Mouse (Mus musculus) brain, embryonic 14.5 days (tissue): ENCODE measurements around the gene Uck2. TPM values are rescaled to one million over a fixed set of nuclear protein-coding genes. Genes with fewer than 3 reads are reported as not detected.
A peak's percentile ranks its signal among the peaks of the same experiment; 100 is the strongest.

ENCODE experiments used
- DNase-seq: peaks from one replicate; pipeline ENCODE4 v3.0.0-alpha.2; 2011; ENCODE audit warnings: low read depth
- CTCF ChIP-seq: fragments of 200-500 bp; IDR thresholded peaks from 2 replicates; pipeline ENCODE4 v1.5.1; 2012; ENCODE audit warnings: inconsistent platforms, mild to moderate bottlenecking, moderate library complexity, borderline replicate concordance; ENCODE audit not compliant: insufficient read depth, insufficient read length; ENCODE audit errors: extremely low read depth
- POLR2A ChIP-seq: fragments of 200-500 bp; IDR thresholded peaks from 2 replicates; pipeline ENCODE4 v1.6.1; 2012; ENCODE audit warnings: mild to moderate bottlenecking, inconsistent platforms, borderline replicate concordance; ENCODE audit not compliant: poor library complexity, insufficient read depth, insufficient read length, severe bottlenecking; ENCODE audit errors: extremely low read depth
- polyA plus RNA-seq: library from polyadenylated mRNA; depleted of rRNA; stranded (reverse); fragments of >200 nt; gene quantifications from 2 replicates; pipeline ENCODE4 v1.2.3, GENCODE M21; 2012

The Uck2 gene
- polyA plus RNA-seq, 1 experiment = 53.1 TPM

DNA sequence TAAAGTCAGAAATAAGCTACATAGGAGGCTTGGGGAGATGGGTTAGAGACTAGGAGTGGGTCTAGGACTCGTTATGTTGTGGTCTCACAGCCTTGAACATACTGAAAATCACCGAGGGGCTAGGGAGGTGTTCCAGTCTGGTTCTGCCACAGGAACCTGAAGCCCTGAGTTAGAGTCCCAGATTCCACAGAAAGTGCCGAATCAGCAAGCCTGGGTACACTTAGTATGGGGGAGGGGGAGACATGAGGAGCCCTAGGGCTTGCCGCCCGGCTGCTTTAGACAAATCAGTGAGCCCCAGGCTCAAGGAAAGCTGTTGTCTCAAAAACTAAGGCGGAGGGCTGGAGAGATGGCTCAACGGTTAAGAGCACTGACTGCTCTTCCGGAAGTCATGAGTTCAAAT, 6.5 kb upstream of the Uck2 start:
- TF ChIP-seq CTCF (no peak), POLR2A (no peak)
- DNase-seq = no peak

DNA sequence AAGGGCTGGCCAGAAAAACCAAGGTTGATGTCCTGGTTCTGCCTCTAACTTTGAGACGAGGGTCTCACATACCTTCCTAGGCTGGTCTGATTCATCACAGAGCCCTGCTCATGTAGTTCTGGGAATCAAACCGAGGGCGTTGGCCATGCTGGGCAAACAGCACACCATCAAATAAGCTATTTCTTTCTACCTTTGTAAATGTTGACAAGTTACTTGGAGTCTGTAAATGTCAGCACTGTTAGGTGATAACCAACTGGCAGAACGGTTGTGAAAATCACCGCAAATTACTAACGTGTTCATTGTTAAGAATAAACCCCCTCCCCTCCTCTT, 5.1 kb upstream of the Uck2 start:
- DNase-seq = no peak
- TF ChIP-seq CTCF (no peak), POLR2A (no peak)

DNA sequence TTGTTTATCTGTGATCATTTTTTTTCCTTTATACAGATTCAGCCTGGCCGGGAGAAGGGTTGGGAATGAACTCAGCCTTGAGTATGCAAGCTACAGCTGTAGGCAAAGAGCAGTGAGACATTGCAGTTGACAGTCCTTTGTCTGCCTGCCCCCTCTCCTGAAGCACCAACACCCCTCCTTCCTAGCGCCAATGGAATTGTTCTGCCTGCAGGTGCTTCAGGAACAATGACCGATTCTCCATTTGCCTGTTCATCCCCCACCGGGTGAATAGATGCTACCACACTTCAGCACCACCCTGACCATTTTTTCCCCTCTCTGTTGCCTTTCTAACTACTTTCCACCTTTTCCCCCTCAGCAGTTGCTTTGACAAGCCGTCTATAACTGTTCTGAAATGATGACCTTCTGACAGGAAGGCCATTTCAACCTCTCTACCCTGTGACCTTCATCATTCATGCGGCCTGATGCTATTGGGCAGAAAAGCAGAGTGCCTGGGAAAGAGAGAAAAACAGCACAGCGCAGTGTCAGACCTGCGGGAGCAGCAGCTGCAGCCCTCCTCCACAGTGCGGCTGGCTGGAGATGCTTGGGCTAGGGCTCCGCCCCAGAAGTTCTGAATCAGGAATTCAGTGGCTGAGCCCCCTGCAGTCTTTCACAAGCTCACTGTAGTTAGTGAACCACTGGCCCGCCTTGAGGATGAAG, 4.6 kb upstream of the Uck2 start:
- DNase-seq = peak; percentile 65
- TF ChIP-seq CTCF = no peak
- no peak for TF ChIP-seq POLR2A

DNA sequence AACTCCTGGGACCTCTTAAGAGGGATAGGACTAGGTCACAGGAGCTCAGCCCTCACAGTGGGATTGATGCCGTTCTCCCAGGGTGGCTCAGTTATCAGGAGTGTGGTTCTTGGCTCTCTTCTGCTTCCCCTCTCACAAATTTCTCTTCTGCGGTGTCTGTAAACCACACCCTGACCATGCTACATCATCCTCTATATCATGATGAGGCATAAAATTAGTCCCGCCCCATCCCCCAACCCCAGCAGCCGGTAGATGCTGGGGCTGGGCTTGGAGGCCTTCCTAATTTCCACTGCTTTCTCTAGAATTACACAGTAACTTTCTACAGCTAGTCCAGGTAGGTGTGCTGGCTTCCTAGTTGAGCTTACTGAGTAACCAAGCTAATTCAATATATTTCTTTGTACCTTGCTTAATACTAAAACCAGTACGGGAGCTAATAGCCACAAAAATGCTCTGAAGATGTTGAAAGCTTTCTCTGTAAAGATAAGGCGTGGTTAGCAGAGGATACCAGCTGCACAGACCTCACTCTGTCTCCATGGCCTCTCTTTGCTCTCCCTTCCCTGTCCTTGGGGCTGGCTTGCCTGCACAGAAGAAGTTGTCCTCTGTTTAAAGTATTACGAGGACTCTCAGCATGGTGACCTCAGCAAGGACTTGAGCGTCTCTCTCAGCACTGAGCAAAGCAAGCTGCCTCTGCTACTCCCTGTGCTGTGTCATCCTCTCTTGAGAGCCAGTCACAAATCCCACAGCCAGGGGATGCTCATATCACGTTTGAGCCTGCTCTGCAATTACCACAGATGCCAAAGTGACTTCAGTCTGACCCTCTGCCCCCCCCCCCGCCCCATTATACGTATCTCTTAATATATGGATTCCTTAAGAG, 3.8 kb upstream of the Uck2 start:
- TF ChIP-seq POLR2A (no peak), CTCF (no peak)
- peak; percentile 29 for DNase-seq

DNA sequence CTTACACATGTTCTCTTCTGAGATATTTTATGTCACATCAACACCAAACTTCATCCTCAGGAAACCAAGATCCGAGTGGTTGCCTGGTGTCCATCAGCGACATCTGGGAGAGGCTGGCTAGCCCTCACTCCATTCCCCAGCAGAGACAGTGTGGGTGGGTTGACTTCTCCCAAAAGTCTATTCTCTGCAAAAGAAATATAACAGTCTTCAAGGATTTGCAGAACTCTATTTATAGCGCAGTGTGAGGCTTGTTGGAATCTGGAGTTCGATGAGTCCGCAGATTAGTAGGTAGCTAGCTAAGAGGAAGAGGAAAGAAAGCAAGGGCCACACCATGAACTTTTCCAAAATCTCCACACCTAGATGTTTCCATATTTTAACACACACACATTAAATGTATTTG, 2.0 kb upstream of the Uck2 start:
- TF ChIP-seq CTCF (no peak), POLR2A (no peak)
- DNase-seq = no peak

DNA sequence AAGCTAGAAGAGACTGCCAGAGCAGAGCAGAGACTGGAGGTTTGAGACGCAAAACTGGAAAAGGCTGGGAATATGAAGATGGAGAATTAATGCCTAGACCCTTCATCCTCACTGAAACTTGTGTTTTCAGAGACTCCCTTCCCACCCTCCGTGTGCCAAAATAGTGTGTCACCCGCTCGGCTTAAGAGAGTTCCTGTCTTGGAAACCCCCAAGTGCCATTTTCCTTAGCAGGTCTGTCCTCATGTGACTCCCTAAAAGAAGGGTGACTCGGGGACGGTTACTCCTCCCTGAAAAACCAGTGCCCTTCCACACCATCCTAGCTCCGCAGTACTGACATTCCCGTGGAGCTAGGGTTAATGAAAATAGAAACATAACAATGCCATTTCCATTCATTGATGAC, 236 bp upstream of the Uck2 start:
- no peak for TF ChIP-seq CTCF
- no peak for TF ChIP-seq POLR2A
- no peak for DNase-seq

DNA sequence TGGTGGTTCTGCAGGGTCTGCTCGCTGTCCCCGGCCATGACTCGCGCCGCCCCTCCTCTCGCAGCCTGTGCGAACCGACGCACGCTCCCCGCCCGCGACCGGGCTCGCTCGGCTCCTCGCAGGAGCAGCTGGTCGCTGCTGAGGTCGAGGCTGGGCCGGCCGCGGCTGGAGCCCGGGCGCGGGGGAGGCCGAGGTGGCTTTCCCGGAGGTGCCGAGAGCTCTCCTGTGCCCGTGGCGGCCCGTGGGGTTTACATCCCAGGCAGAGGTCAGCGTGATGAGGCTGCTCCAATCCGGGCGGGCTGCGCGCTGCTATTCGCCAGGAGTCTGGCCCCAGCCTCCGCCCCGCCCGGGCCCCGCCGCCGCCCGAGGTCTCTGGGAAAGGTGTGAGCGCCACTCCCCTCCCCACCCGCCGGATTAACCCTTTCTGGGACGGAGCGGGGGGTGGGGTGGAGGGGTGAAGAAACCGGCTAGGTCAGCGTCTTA, 242 bp downstream of the Uck2 start:
- peak; percentile 94 for DNase-seq
- TF ChIP-seq CTCF (no peak), POLR2A (peak; percentile 75; the same call in 1 of the 2 replicates)

DNA sequence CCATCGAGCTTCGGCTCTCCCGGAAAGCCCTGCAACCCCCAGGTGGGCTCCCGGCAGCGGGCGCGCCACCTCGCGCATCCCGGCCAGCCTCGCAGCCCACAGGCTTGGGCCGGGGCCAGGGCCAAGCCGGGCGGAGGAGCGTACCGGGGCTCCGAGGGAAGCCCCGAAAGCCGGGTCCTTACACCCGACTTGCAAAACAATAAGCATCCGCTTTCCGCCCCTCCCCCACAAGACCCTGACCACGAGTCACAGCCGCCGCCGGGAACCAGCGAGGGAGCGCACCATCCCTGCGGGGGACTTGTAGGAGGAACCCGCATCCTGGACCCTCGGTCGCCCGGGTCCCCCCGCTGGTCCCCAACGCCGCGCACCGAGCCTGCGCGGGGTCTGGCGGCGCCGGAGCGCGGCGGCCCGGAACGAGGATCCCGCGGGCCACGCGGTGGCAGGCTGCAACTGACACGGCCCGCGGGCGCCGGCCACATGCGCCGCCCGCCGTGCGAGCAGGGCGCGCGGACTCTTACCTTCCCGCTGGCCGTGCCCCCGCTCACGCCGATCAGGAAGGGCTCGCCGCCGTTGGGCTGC, 773 bp downstream of the Uck2 start:
- DNase-seq = peak; percentile 91
- 0 out of 2 replicates have a peak, but pooled peaks have one; percentile 0 for TF ChIP-seq CTCF
- peak; percentile 28; the same call in 1 of the 2 replicates for TF ChIP-seq POLR2A

DNA sequence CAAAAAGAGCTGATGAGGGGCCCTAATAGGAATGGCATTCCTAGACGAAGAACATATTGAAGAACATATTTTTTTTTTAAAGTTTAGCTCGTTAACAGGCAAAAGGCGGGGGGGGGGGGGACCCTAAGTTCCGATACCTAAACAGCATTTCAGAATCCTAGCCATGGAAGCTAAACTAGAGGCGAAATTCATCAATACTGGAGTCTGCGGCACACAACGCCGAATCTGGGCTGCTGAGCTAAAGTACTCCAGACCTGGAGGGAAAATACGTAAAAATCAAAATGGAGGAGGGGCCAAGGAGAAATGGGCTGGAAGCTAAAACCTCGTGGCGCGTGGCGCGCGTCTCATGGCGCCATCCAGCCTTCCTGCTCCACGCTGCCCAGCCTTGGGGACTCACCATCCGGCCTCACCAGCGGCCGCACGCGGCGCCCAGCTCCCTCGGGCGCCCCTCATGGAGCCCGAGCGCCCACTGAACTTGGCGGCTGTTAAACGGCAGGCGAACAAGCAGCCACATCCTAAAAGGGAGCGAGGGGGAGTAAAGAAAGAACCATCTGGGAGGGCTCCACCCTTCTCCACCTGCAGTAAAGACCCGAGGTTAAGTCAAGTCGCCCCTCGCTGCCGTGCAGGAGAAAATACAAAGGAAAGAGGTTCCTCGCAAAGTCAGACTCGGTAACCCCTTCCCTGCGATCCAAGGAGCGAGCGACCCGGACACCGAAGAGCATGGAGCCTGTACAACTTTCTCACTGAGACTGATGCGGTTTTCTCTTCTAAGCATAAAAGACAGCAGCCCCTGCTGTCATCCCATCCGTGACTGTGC, 1.5 kb downstream of the Uck2 start:
- peak; percentile 81 for DNase-seq
- TF ChIP-seq POLR2A (peak; percentile 66; the same call in 1 of the 2 replicates), CTCF (no peak)

DNA sequence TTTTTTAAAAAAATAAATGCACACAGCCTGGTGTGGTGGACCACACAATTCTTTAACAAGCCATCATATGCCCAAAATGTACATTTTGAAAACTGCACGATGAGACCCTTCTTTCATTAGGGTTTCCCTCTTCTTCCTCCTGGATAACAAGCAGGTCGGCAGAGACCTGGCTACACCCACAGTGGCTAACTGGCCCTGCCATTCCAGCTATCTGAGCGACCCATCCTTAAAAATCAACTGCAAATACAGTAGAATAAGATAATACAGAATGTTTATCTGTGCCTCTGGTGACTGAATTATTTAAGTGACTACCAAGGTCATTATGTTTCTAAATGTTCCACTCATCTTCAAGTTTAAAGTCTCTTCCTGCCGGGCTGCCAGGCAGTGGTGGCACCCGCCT, 2.4 kb downstream of the Uck2 start:
- TF ChIP-seq POLR2A = no peak
- TF ChIP-seq CTCF = no peak

DNA sequence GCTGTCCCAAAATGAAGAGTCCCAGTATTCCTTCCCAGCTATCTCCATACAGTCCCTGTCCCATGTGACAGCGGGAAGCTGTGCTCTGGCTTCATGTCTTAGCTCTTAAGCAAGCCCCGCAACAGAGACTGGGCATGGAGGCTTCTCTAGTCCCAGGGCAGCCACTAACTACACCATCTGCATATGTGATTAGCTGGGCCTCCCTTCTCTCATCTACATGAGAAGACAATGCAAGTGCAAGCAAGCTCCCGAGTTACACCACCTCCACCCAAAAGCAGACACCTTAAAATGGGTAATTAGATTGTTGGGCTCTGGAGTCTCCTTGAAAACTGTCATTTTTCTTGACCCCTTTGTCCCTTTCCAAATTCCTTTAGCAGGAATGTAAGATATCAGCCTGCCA, 3.0 kb downstream of the Uck2 start:
- TF ChIP-seq POLR2A (no peak), CTCF (no peak)
- no peak for DNase-seq

More for the DNA sequence above, 2.4 kb downstream of the Uck2 start:
- no peak for DNase-seq

DNA sequence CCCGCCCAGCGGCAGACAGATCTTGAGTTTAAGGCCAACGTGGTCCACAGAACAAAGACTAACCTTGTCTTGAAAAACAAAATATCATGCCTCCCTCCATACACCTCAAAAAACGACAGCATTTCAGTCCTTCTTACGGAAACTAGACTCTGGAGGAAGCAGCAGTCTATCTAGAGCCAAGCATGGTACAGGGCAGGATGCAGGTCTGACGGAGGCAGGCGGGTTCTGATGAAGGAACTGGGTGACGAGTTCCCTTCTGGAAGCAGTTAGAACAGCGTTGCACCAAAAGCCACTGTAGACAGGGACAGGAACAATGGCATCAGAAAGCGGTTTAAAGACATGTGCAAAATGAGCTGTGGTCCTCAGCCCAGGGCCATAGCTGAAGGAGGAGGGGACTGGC, 5.1 kb downstream of the Uck2 start:
- TF ChIP-seq CTCF = no peak
- TF ChIP-seq POLR2A = no peak
- no peak for DNase-seq
